Mouse (Mus musculus): ENCODE data around the gene Gm17087.

Gene Gm17087

DNA sequence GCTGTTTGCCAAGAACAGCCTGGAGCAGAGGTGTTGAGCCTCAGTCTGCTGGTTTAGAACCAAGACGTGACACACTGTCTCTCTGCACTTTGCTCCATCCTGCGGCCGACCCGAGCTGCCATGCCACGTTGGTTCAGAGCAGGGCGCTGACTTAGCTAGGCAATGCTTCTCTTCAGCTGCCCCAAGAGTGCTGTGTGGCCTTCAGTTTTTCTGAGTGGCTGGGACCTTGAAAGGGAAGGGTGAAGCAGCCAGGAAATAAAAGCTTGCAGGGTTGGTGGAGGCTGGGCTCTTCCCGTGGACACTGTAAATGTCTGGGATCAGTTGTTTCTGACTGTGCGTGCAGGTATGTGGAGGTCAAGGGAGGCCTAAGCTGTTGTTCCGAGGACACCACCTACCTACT is 20.4 kb downstream of the Gm17087 start:
- no peak for DNase-seq (ENCODE audit: low spot score)

GRCm38 (mm10) chr17:8541974-8542538 is 24.7 kb downstream of the Gm17087 start:
- no peak for DNase-seq (ENCODE audit: low spot score)

DNA sequence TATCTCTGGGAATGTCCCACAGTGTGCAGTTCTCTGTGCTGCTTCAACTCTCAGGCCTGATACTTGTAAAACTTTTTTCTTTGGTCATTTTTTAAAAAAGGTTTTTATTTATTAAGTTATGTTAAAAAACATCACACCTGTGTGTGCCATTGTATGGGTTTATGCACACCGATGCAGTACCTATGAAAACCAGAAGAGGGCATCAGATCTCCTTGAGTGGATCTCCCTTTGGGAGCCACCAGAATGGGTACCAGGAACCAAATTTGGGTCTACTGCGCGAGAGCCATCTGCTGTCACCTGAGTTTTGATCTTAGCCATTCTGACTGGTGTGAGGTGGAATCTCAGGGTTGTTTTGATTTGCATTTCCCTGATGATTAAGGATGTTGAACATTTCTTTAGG is 28.6 kb downstream of the Gm17087 start:
- peak; percentile 19 for DNase-seq (ENCODE audit: low spot score)

DNA sequence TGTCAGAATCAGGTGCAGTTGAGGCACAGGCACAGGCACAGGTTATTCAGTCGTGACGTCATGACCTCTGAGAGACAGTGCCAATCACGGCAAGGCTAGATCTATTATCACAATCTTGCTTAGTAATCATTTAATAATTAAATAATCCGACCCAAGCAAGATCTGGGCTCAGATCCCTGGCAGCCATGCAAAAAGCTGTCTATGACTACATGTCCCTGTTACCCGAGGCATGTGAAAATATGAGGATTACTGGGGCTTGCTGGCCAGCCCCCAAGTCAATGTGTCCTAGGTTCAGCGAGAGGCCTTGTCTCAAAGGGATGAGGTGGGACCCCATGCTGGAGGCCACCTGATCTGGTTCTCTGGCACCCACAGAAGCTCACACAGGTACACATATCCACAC is 30.2 kb downstream of the Gm17087 start:
- DNase-seq (ENCODE audit: low spot score): no peak

DNA sequence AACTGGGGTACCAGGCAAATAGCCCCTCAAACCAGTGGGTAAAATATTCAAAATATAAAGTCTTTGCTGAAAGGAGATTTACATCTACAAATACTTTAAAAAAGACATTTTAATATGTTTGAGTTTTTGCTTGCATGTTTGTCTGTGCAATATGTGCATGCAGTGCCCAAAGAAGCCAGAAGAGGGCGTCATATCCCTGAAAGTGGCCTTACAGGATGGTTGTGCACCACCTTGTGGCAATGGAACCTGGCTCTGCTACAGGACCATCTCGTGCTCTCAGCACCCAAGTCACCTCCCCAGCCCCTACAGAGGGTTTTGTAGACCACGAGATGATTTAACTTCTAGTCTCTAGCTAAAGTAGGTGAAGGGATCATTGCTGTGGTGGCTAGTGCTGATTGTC is 32.9 kb downstream of the Gm17087 start:
- no peak for DNase-seq (ENCODE audit: low spot score)

DNA sequence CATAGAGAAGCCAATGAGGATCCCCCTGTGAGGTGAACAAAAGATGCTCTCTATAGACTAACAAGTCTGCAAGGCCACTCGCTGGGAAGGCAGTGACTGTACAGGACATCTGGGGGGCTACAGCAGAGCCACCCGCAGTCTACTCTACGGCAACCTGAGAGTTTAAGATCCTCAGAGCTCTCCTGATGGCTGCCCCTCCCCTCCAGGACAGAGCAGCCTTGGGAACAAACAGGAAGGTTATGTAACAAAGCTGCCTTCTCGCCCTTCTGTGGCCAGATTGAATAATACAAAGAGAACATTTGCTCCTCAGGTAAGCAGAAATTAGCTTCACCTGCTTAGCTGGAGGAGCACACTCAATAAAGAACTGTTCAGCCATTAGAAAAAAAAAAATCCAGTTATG is 34.1 kb downstream of the Gm17087 start:
- DNase-seq (ENCODE audit: low spot score): no peak

DNA sequence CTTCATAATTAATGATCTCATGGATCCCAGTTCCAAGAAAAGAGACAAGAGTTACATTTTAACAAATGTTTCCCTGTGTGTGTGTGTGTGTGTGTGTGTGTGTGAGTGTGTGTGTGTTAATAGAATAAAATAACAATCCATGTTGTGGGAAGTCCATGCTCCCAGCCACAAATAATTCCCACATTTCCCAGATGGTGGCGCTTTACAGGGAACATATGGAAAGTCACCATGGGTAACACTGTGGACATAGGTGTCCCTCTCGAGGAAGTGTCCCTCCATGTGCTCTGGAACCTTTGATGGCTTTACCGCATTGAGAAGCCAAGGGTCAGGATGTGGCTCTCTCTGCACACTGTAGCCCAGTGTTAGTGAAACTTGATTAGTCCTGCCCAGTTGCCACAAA is 38.1 kb downstream of the Gm17087 start:
- DNase-seq (ENCODE audit: low spot score): no peak

DNA sequence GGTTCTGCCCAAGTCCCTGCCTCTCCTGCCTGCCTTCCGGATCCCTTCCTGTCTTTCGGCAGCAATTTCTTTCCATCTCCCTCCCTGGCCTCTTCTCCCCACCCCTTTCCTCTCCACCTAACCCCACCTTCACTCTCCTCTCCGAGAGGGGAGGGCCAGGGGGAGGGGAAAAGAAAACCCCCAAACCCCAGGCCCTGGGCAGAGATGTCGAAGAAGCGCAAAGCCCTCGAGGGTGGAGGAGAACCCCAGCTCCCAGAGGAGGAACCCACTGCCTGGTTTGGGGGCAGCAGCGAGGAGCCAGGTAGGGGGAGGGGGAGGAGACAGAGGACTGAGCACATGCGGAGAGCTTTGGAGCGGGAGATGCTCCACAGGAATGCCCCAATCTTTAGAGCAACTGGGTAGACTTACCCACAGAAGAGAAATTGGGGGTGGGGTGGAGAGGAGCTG is 39.9 kb downstream of the Gm17087 start:
- peak; percentile 7 for DNase-seq (ENCODE audit: low spot score)

GRCm38 (mm10) chr17:8525971-8526740 is 40.6 kb downstream of the Gm17087 start:
- DNase-seq (ENCODE audit: low spot score): peak; percentile 46

DNA sequence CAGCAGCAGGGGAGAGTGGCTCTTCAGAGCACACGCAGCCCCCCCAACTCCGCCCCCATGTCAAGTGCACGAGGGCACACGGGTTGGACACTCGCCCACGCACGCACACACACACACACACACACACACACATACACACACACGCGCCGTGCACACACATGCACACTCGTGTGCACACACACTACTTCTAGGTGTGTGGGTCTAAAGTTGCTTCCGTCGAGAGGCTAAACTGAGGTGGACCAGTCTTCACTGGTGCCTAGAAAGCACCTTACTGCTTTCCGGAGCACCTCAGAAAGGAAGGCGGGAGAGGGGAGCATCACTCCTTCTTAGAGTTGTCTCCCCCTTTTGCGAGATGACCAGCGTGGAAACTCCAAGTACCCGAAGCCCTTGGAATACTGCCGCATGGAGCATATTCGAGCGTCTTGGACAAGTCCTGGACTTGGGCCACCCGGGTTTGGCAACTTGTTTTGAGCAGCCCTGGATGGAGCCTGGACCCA is 41.5 kb downstream of the Gm17087 start, which contains the start of gene Pde10a:
Gene Pde10a, plus strand, starts transcription at position 148 of the 497 bp plus-strand sequence.
- DNase-seq (ENCODE audit: low spot score): peak; percentile 32

DNA sequence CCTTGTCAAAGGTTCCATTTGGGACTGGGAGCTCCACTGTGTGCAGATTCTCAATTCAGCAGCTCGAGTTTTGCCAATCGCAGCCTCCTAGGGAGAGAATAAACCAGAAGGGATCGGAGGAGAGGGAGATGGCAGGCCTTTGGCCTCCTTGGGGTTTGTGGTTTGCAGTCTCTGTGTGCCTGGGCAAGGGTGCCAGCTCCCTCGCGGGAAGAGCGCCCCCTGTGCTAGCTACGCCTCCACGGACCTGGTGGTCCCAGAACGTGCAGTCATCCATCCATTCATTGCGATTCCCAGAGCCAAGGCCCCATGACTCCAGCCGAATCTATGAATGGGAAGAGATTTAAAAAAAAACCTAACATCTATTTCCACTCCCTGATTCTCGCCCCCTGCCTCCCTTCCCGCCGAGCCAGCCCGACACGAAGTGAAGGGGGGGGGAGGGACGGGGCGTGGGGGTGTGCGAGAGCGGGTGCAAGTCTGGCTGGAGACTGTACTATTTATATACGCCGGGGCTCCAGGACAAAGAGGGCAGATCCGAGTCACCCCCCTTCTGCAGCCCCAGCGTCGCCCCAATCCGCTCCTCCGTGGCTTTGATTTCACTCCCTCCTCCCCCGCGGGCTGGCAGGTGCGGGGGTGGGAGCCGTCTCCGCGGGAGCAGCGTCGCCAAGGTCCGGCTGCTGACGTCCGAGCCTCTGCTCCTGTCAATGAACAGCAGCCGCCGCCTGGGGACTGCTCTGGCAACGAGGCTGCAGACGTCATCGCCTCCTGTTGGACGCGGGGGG is 42.2 kb downstream of the Gm17087 start:
- DNase-seq (ENCODE audit: low spot score): peak; percentile 82

- peak; percentile 18 for DNase-seq (ENCODE audit: low spot score)
These were observed 42.8 kb downstream of the Gm17087 start for GRCm38 (mm10) chr17:8523986-8524385.

- no peak for DNase-seq (ENCODE audit: low spot score)
These were observed 50.7 kb downstream of the Gm17087 start for GRCm38 (mm10) chr17:8516006-8516405.

Data from retina, embryonic 14.5 days (tissue).